Comparison of ENCODE assay signal across 17 mouse cellular contexts in genomic region chr10:120397211-120397631, GRCm38 (mm10).
DNase-seq lines count a peak whose midpoint lies in the region; ATAC-seq and TF ChIP-seq lines count a peak whose summit lies in the region.
"Had no signal": no experiment of that assay in that cellular context is flagged by ENCODE, and none has a peak within 500 bp of the region (broad histone marks: within the 10 kb centered on the region; RNA-seq: fewer than 3 reads in every experiment).

No protein-coding gene starts in this region.

- peaks cover 48% of the 10 kb centered on the region for H3K4me1 ChIP-seq in E14TG2a.4 (replicated peaks; ENCODE audit: low read depth, low read length)

- DNase-seq in embryo, embryonic 11 days: peak; percentile 56
- DNase-seq in embryo, embryonic 10.5 days (ENCODE audit: low spot score): no peak
- peak; percentile 82 for DNase-seq in ZHBTc4 (ENCODE audit: low read depth, low spot score)
- no peak for DNase-seq in layer of hippocampus, postnatal 10 days (ENCODE audit: low spot score in 2 of 2)
- DNase-seq in thymus, postnatal 10 days (ENCODE audit: low spot score in 2 of 2): no peak
- DNase-seq: B cell, adult 2 months; cerebellum, adult 9-11 months; gastrocnemius, postnatal 36 days; heart, postnatal 10 days; kidney, adult 9 months; thymus, postnatal 4 days had no signal

- peak; percentile 65 for ATAC-seq in granulocyte monocyte progenitor cell, adult 5-6 weeks (replicated peaks; ENCODE audit: poor library complexity, severe bottlenecking)
- ATAC-seq: activated CD4-positive, CD25-positive, alpha-beta regulatory T cell, adult 4 months; forebrain, embryonic 16.5 days had no signal

- H3K36me3 ChIP-seq in E14TG2a.4 (ENCODE audit: insufficient read depth, low read length): no peaks in the 10 kb centered on the region
- H3K36me3 ChIP-seq: hindbrain, embryonic 12.5 days; midbrain, embryonic 12.5 days had no signal

- no peak for TF ChIP-seq CTCF in E14TG2a.4 (conservative IDR thresholded peaks at IDR 0.05; ENCODE audit: low read length)

- H3K27me3 ChIP-seq in E14TG2a.4 (ENCODE audit: insufficient read depth, low read length): peaks cover 35% of the 10 kb centered on the region
- H3K27me3 ChIP-seq: hindbrain, embryonic 12.5 days had no signal

- peak overlapping the region; percentile 41 for H3K4me3 ChIP-seq in E14TG2a.4 (replicated peaks; ENCODE audit: low read length)
- H3K4me3 ChIP-seq: hindbrain, embryonic 12.5 days; midbrain, embryonic 12.5 days had no signal

- H3K9me3 ChIP-seq in E14TG2a.4 (ENCODE audit: low read length): no peaks in the 10 kb centered on the region
- H3K9me3 ChIP-seq: hindbrain, embryonic 12.5 days; midbrain, embryonic 12.5 days had no signal

Comparison
In these comparisons a context has a peak if more than half of its experiments do, and no peak if none do; other contexts are left out.
1. DNase-seq: peak in embryo, embryonic 11 days (single experiment) and ZHBTc4 (single experiment); none in embryo, embryonic 10.5 days (single experiment), layer of hippocampus, postnatal 10 days (0 of 2) and thymus, postnatal 10 days (0 of 2).